Mouse (Mus musculus) inflammation-experienced regulatory T-cells, adult 6 months (primary cell): ENCODE results near the gene Zfp184. TPM values are rescaled to one million over a fixed set of nuclear protein-coding genes. Genes with fewer than 3 reads are reported as not detected.
A peak's percentile ranks its signal among the peaks of the same experiment; 100 is the strongest.
"Not testable (repeated sequence)": the region's sequence is repeated elsewhere in the genome, so short reads cannot be mapped to it uniquely, and the experiment has no call there.

Experiments used
- ATAC-seq: one replicate; pipeline ENCODE4 v1.8.0; 2017
- polyA plus RNA-seq, 3 experiments: library from polyadenylated mRNA; unstranded; fragments of 100-300 nt; shearing (Covaris generic); gene quantifications; one replicate each; pipeline ENCODE4 v1.2.1; 2017

Zfp184 gene
- polyA plus RNA-seq, result not detected

GRCm38 (mm10) chr13:21944926-21945740, at the start of gene Zfp184:
TSS of gene Zfp184 (plus strand) at chr13:21945094.
- ATAC-seq, result peak; percentile 65

GRCm38 (mm10) chr13:21896549-21897244, 48.2 kb upstream of the Zfp184 start:
- no peak for ATAC-seq

GRCm38 (mm10) chr13:21897245-21897634, 47.7 kb upstream of the Zfp184 start:
- ATAC-seq, result no peak

- ATAC-seq, result not testable (repeated sequence)
Observed at GRCm38 (mm10) chr13:21900870-21901565, 43.9 kb upstream of the Zfp184 start.

GRCm38 (mm10) chr13:21903500-21903899, 41.4 kb upstream of the Zfp184 start:
- ATAC-seq, result no peak

- not testable (repeated sequence) for ATAC-seq
Observed at GRCm38 (mm10) chr13:21904090-21904489, 40.8 kb upstream of the Zfp184 start.

GRCm38 (mm10) chr13:21906301-21906700, 38.6 kb upstream of the Zfp184 start:
- ATAC-seq, result no peak

- ATAC-seq, result no peak
Observed at GRCm38 (mm10) chr13:21906946-21907806, 37.7 kb upstream of the Zfp184 start.

GRCm38 (mm10) chr13:21907807-21908155, 37.1 kb upstream of the Zfp184 start:
- ATAC-seq, result not testable (repeated sequence)

GRCm38 (mm10) chr13:21910735-21911134, 34.2 kb upstream of the Zfp184 start:
- ATAC-seq, result no peak

GRCm38 (mm10) chr13:21911147-21911546, 33.7 kb upstream of the Zfp184 start:
- no peak for ATAC-seq

- no peak for ATAC-seq
Observed at GRCm38 (mm10) chr13:21913854-21914253, 31.0 kb upstream of the Zfp184 start.

- ATAC-seq, result no peak
Observed at GRCm38 (mm10) chr13:21914599-21914998, 30.3 kb upstream of the Zfp184 start.

- ATAC-seq, result no peak
Observed at GRCm38 (mm10) chr13:21915487-21915886, 29.4 kb upstream of the Zfp184 start.

GRCm38 (mm10) chr13:21916056-21916455, 28.8 kb upstream of the Zfp184 start:
- ATAC-seq, result no peak

GRCm38 (mm10) chr13:21917040-21917439, 27.9 kb upstream of the Zfp184 start:
- no peak for ATAC-seq

- no peak for ATAC-seq
Observed at GRCm38 (mm10) chr13:21917480-21917879, 27.4 kb upstream of the Zfp184 start.

- no peak for ATAC-seq
Observed at GRCm38 (mm10) chr13:21917992-21918391, 26.9 kb upstream of the Zfp184 start.

GRCm38 (mm10) chr13:21918570-21919419, 26.1 kb upstream of the Zfp184 start:
- peak; percentile 32 for ATAC-seq

- no peak for ATAC-seq
Observed at GRCm38 (mm10) chr13:21919836-21920431, 25.0 kb upstream of the Zfp184 start.

GRCm38 (mm10) chr13:21920681-21921233, 24.1 kb upstream of the Zfp184 start:
- ATAC-seq, result no peak
